ENCODE assay signal across 13 mouse cellular contexts in genomic region chr12:25232358-25233026, GRCm38 (mm10).
A peak's percentile ranks its signal among the peaks of the same experiment; 100 is the strongest.
DNase-seq lines count a peak whose midpoint lies in the region; ATAC-seq and TF ChIP-seq lines count a peak whose summit lies in the region.
"Had no signal": no experiment of that assay in that cellular context is flagged by ENCODE, and none has a peak within 500 bp of the region (broad histone marks: within the 10 kb centered on the region; RNA-seq: fewer than 3 reads in every experiment).

No protein-coding gene starts in this region.

- H3K4me1 ChIP-seq in kidney, adult 2 months (ENCODE audit: control insufficient read depth, insufficient read depth, low read length): peaks cover 11% of the 10 kb centered on the region; the same call in 1 of the 2 replicates
- peaks cover 20% of the 10 kb centered on the region for H3K4me1 ChIP-seq in liver, postnatal 0 days (ENCODE audit: insufficient read depth)
- peaks cover 19% of the 10 kb centered on the region for H3K4me1 ChIP-seq in limb, embryonic 10.5 days
- H3K4me1 ChIP-seq: midbrain, embryonic 15.5 days had no signal

- no peaks in the 10 kb centered on the region for H3K27me3 ChIP-seq in kidney, adult 2 months (replicated peaks; ENCODE audit: control insufficient read depth, insufficient read depth, low read length)
- no peaks in the 10 kb centered on the region for H3K27me3 ChIP-seq in liver, postnatal 0 days (ENCODE audit: insufficient read depth, low read length)
- 0 out of 2 replicates have a peak, but pooled peaks cover 4% of the 10 kb centered on the region for H3K27me3 ChIP-seq in limb, embryonic 10.5 days (ENCODE audit: low read depth, poor library complexity, severe bottlenecking)
- H3K27me3 ChIP-seq: limb, embryonic 15.5 days; midbrain, embryonic 15.5 days; neural tube, embryonic 13.5 days had no signal

- DNase-seq in adrenal gland, postnatal 14 days: peak; percentile 60
- DNase-seq in adrenal gland, postnatal 4 days (ENCODE audit: low spot score in 2 of 2): no peak
- peak; percentile 39 for DNase-seq in kidney, adult 2 months
- no peak for DNase-seq in kidney, adult 9 months
- peak; percentile 25 for DNase-seq in adipocyte (ENCODE audit: low spot score)
- no peak for DNase-seq in liver, postnatal 0 days
- no peak for DNase-seq in limb, embryonic 10.5 days (ENCODE audit: low spot score)
- DNase-seq: cerebellum, adult 9-10 months; kidney, postnatal 4 days had no signal

- H3K27ac ChIP-seq in kidney, adult 2 months (ENCODE audit: insufficient read depth, low read depth, low read length): no peak overlapping the region
- peak overlapping the region; percentile 69 for H3K27ac ChIP-seq in liver, postnatal 0 days (ENCODE audit: low read depth)
- no peak overlapping the region for H3K27ac ChIP-seq in limb, embryonic 10.5 days
- H3K27ac ChIP-seq: limb, embryonic 15.5 days; midbrain, embryonic 15.5 days; neural tube, embryonic 13.5 days had no signal

- no peaks in the 10 kb centered on the region for H3K36me3 ChIP-seq in kidney, adult 2 months (ENCODE audit: control insufficient read depth, insufficient read depth, low read length)
- no peaks in the 10 kb centered on the region for H3K36me3 ChIP-seq in liver, postnatal 0 days (replicated peaks; ENCODE audit: insufficient read depth, low read length)
- no peaks in the 10 kb centered on the region for H3K36me3 ChIP-seq in limb, embryonic 10.5 days
- H3K36me3 ChIP-seq: limb, embryonic 15.5 days; midbrain, embryonic 15.5 days; neural tube, embryonic 13.5 days had no signal

- H3K9me3 ChIP-seq in liver, postnatal 0 days (ENCODE audit: low read length): no peaks in the 10 kb centered on the region
- no peaks in the 10 kb centered on the region for H3K9me3 ChIP-seq in limb, embryonic 10.5 days (replicated peaks)
- H3K9me3 ChIP-seq: limb, embryonic 15.5 days; midbrain, embryonic 15.5 days; neural tube, embryonic 13.5 days had no signal

- TF ChIP-seq CTCF in kidney, adult 2 months (conservative IDR thresholded peaks at IDR 0.05; ENCODE audit: insufficient read depth, insufficient read length, low read depth, low read length): no peak
- TF ChIP-seq CTCF in liver, postnatal 0 days (IDR thresholded peaks at IDR 0.05; ENCODE audit: low read depth): no peak

- whole genome bisulfite sequencing in kidney, adult 2 months: 68% methylated on average over 5 of the region's 5 CpGs
- 44% methylated on average over 5 of the region's 5 CpGs for WGBS in liver, postnatal 0 days (ENCODE audit: insufficient replicate concordance)
- WGBS in limb, embryonic 10.5 days: 86% methylated on average over 5 of the region's 5 CpGs

- TF ChIP-seq POLR2A in kidney, adult 2 months (IDR thresholded peaks at IDR 0.05; ENCODE audit: low read depth, low read length): no peak

- H3K4me3 ChIP-seq in kidney, adult 2 months (ENCODE audit: insufficient read depth, low read depth, low read length): no peak overlapping the region
- no peak overlapping the region for H3K4me3 ChIP-seq in liver, postnatal 0 days (ENCODE audit: low read depth, low read length)
- no peak overlapping the region for H3K4me3 ChIP-seq in limb, embryonic 10.5 days
- H3K4me3 ChIP-seq: limb, embryonic 15.5 days; midbrain, embryonic 15.5 days; neural tube, embryonic 13.5 days had no signal

- ATAC-seq in liver, postnatal 0 days: peak; percentile 83
- no peak for ATAC-seq in frontal cortex, adult (ENCODE audit: low TSS enrichment)
- ATAC-seq: midbrain, embryonic 15.5 days had no signal

- H3K4me2 ChIP-seq in liver, postnatal 0 days (ENCODE audit: low read depth, low read length): no peak overlapping the region
- H3K4me2 ChIP-seq: limb, embryonic 15.5 days; midbrain, embryonic 15.5 days; neural tube, embryonic 13.5 days had no signal

- no peak for TF ChIP-seq EP300 in liver, postnatal 0 days (IDR thresholded peaks at IDR 0.05; ENCODE audit: low read depth)

- no peak overlapping the region for H3K9ac ChIP-seq in liver, postnatal 0 days (replicated peaks)
- H3K9ac ChIP-seq: limb, embryonic 15.5 days; midbrain, embryonic 15.5 days; neural tube, embryonic 13.5 days had no signal

Comparison
In these comparisons a context has a peak if more than half of its experiments do, and no peak if none do; other contexts are left out.
1. DNase-seq: peak in adrenal gland, postnatal 14 days (single experiment), kidney, adult 2 months (single experiment) and adipocyte (single experiment); none in adrenal gland, postnatal 4 days (0 of 2), kidney, adult 9 months (single experiment), liver, postnatal 0 days (single experiment) and limb, embryonic 10.5 days (single experiment).